ENCODE assay signal across 11 mouse cellular contexts in genomic region chr15:84717570-84718270, GRCm38 (mm10). TPM values are rescaled to one million over a fixed set of nuclear protein-coding genes. Genes with fewer than 3 reads are reported as not detected.
DNase-seq lines count a peak whose midpoint lies in the region; ATAC-seq and TF ChIP-seq lines count a peak whose summit lies in the region.
"Not testable (repeated sequence)": the region's sequence is repeated elsewhere in the genome, so short reads cannot be mapped to it uniquely, and the experiment has no call there.
"Had no signal": no experiment of that assay in that cellular context is flagged by ENCODE, and none has a peak within 500 bp of the region (broad histone marks: within the 10 kb centered on the region; RNA-seq: fewer than 3 reads in every experiment).

No protein-coding gene starts in this region.

- not testable (repeated sequence) for H3K4me3 ChIP-seq in heart, adult 2 months; kidney, adult 2 months (ENCODE audit: insufficient read depth, low read depth, low read length); liver, postnatal 0 days (ENCODE audit: low read depth, low read length); midbrain, embryonic 11.5 days (ENCODE audit: low read depth, low read length)

- 80% methylated on average over 6 of the region's 6 CpGs for WGBS in heart, adult 2 months
- 67% methylated on average over 6 of the region's 6 CpGs for WGBS in kidney, adult 2 months
- 62% methylated on average over 6 of the region's 6 CpGs for WGBS in liver, postnatal 0 days (ENCODE audit: insufficient replicate concordance)
- 65% methylated on average over 6 of the region's 6 CpGs for WGBS in midbrain, embryonic 11.5 days

- H3K9me3 ChIP-seq in liver, postnatal 0 days (ENCODE audit: low read length); midbrain, embryonic 11.5 days (ENCODE audit: control insufficient read depth, low read length): not testable (repeated sequence)

- peak; percentile 45 for TF ChIP-seq CTCF in heart, adult 2 months (IDR thresholded peaks at IDR 0.05)
- not testable (repeated sequence) for TF ChIP-seq CTCF in kidney, adult 2 months (conservative IDR thresholded peaks at IDR 0.05; ENCODE audit: insufficient read depth, insufficient read length, low read depth, low read length)
- peak; percentile 23; the same call in 1 of the 2 replicates for TF ChIP-seq CTCF in liver, postnatal 0 days (IDR thresholded peaks at IDR 0.05; ENCODE audit: low read depth)

- not testable (repeated sequence) for H3K27ac ChIP-seq in heart, adult 2 months; kidney, adult 2 months (ENCODE audit: insufficient read depth, low read depth, low read length); liver, postnatal 0 days (ENCODE audit: low read depth); midbrain, embryonic 11.5 days (ENCODE audit: low read depth, low read length)

- TF ChIP-seq POLR2A in heart, adult 2 months (IDR thresholded peaks at IDR 0.05; ENCODE audit: insufficient read depth, low read depth, low read length); kidney, adult 2 months (IDR thresholded peaks at IDR 0.05; ENCODE audit: low read depth, low read length): not testable (repeated sequence)

- not testable (repeated sequence) for H3K27me3 ChIP-seq in heart, adult 2 months (ENCODE audit: control insufficient read depth, insufficient read depth, low read length); kidney, adult 2 months (replicated peaks; ENCODE audit: control insufficient read depth, insufficient read depth, low read length)
- peaks cover 22% of the 10 kb centered on the region for H3K27me3 ChIP-seq in liver, postnatal 0 days (ENCODE audit: insufficient read depth, low read length)
- H3K27me3 ChIP-seq in midbrain, embryonic 11.5 days (ENCODE audit: control insufficient read depth, insufficient read depth, low read length), result peaks cover 27% of the 10 kb centered on the region

- not testable (repeated sequence) for H3K4me2 ChIP-seq in liver, postnatal 0 days (ENCODE audit: low read depth, low read length); midbrain, embryonic 11.5 days

- ATAC-seq in liver, postnatal 0 days; midbrain, embryonic 11.5 days (ENCODE audit: low FRiP score): not testable (repeated sequence)

- H3K4me1 ChIP-seq in heart, adult 2 months (ENCODE audit: control insufficient read depth, insufficient read depth, low read length), result peaks cover 13% of the 10 kb centered on the region
- not testable (repeated sequence) for H3K4me1 ChIP-seq in kidney, adult 2 months (ENCODE audit: control insufficient read depth, insufficient read depth, low read length); liver, postnatal 0 days (ENCODE audit: insufficient read depth)
- H3K4me1 ChIP-seq in midbrain, embryonic 11.5 days (ENCODE audit: control insufficient read depth, insufficient read depth, low read length), result peaks cover 19% of the 10 kb centered on the region

- not testable (repeated sequence) for H3K79me2 ChIP-seq in heart, adult 2 months (replicated peaks; ENCODE audit: control insufficient read depth, insufficient read depth, low read length)

- not testable (repeated sequence) for TF ChIP-seq EP300 in heart, adult 2 months (IDR thresholded peaks at IDR 0.05; ENCODE audit: insufficient read depth, low read depth, low read length); liver, postnatal 0 days (IDR thresholded peaks at IDR 0.05; ENCODE audit: low read depth)

- DNase-seq in Muller cell, postnatal 12 days (ENCODE audit: inconsistent ontology term), result peak; percentile 14
- DNase-seq in heart, adult 2 months; liver, postnatal 0 days: not testable (repeated sequence)
- peak; percentile 32 for DNase-seq in kidney, adult 2 months
- peak; percentile 46 for DNase-seq in left cerebral cortex, postnatal 4 days
- DNase-seq in midbrain, embryonic 11.5 days (ENCODE audit: low spot score, missing footprints), result peak; percentile 80

- intact Hi-C loops in heart, adult 2 months (cut with DNase I), result loop anchor here (10.0 kb wide), 1 partner anchor 137 kb away; the partner anchor contains the start of gene Phf21b
- intact Hi-C loops in left cerebral cortex, postnatal 4 days (cut with DNase I), result not testable (repeated sequence)

- not testable (repeated sequence) for H3K36me3 ChIP-seq in heart, adult 2 months (ENCODE audit: control insufficient read depth, insufficient read depth, low read length); kidney, adult 2 months (ENCODE audit: control insufficient read depth, insufficient read depth, low read length); liver, postnatal 0 days (replicated peaks; ENCODE audit: insufficient read depth, low read length); midbrain, embryonic 11.5 days (ENCODE audit: control insufficient read depth, insufficient read depth, low read length)

- H3K9ac ChIP-seq in heart, adult 2 months (ENCODE audit: low read depth, low read length); liver, postnatal 0 days (replicated peaks); midbrain, embryonic 11.5 days (ENCODE audit: low read length): not testable (repeated sequence)

RNA-seq across cellular contexts. Expression of gene Arhgap8, which starts 2.1 kb away (rescaled TPM):
- 1 to 10 TPM in 1 of 2 experiments, under 1 TPM in 1; 0.70 to 1.5 TPM for total RNA-seq in heart, adult 2 months (2021)
- 1.7 and 1.9 TPM in 2 replicates for polyA plus RNA-seq in heart, adult 2 months (2012; rRNA removed)
- polyA plus RNA-seq in kidney, adult 2 months (2012; rRNA removed), result 4.7 and 5.3 TPM in 2 replicates
- total RNA-seq in left cerebral cortex, postnatal 4 days (2021), result under 1 TPM; 0.26 to 0.56 TPM
- 0.19 and 0.58 TPM in 2 replicates for polyA plus RNA-seq in liver, postnatal 0 days (2015; fragmentation: Nextera tagmentation; extraction: Ambion mirVana)
- polyA plus RNA-seq in midbrain, embryonic 11.5 days (2014; fragmentation: Nextera tagmentation; extraction: Ambion mirVana), result 1.1 and 1.7 TPM in 2 replicates
- total RNA-seq: G1E; gastrocnemius, postnatal 10 days; granulocyte monocyte progenitor cell, adult 5-6 weeks; hematopoietic stem cell, adult 5-6 weeks had no signal
- polyA plus RNA-seq: erythroblast, embryonic 14.5 days; G1E had no signal

RNA-seq across cellular contexts. Expression of gene Prr5, which starts 48.3 kb away (rescaled TPM):
- total RNA-seq in heart, adult 2 months (2021), result 1 to 10 TPM; 2.8 to 4.9 TPM
- 5.9 and 8.1 TPM in 2 replicates for polyA plus RNA-seq in heart, adult 2 months (2012; rRNA removed)
- 63.6 and 68.4 TPM in 2 replicates for polyA plus RNA-seq in kidney, adult 2 months (2012; rRNA removed)
- 10 to 100 TPM; 16.7 to 18.5 TPM for total RNA-seq in left cerebral cortex, postnatal 4 days (2021)
- polyA plus RNA-seq in liver, postnatal 0 days (2015; fragmentation: Nextera tagmentation; extraction: Ambion mirVana), result 4.3 and 5.5 TPM in 2 replicates
- 7.3 and 10.9 TPM in 2 replicates for polyA plus RNA-seq in midbrain, embryonic 11.5 days (2014; fragmentation: Nextera tagmentation; extraction: Ambion mirVana)
- total RNA-seq: G1E had no signal
- polyA plus RNA-seq: G1E had no signal
